Mouse (Mus musculus) ES-E14 (cell line): ENCODE results near the gene Phka2. TPM values are rescaled to one million over a fixed set of nuclear protein-coding genes. Genes with fewer than 3 reads are reported as not detected.

Experiments used
- DNase-seq: peaks from one replicate; pipeline ENCODE4 v3.0.0-alpha.2; 2013; ENCODE audit warnings: low read depth, low spot score
- H3K27ac ChIP-seq: 2 replicates; pipeline ENCODE4 v1.5.1; 2012; ENCODE audit warnings: low read depth, mild to moderate bottlenecking, low read length, moderate library complexity, mixed read lengths; ENCODE audit not compliant: poor library complexity, insufficient read depth, severe bottlenecking
- H3K36me3 ChIP-seq: 2 replicates; pipeline ENCODE4 v1.6.1; 2012; ENCODE audit warnings: mild to moderate bottlenecking, low read length, moderate library complexity, mixed read lengths; ENCODE audit not compliant: control insufficient read depth, poor library complexity, insufficient read depth, severe bottlenecking
- H3K4me1 ChIP-seq, 2 experiments: fragments of 150-350 bp in 1 of 2; sonication (generic) in 1 of 2; 2 replicates each; pipeline ENCODE4 v1.6.1; 2012; ENCODE audit warnings: low read length in 2 of 2, mild to moderate bottlenecking in 1 of 2, mixed read lengths in 1 of 2; ENCODE audit not compliant: control insufficient read depth in 2 of 2, insufficient read depth in 2 of 2, poor library complexity in 1 of 2
- H3K4me3 ChIP-seq, 2 experiments: fragments of 150-350 bp in 1 of 2; sonication (generic) in 1 of 2; 2 replicates each; pipeline ENCODE4 v1.5.1; 2012; ENCODE audit warnings: low read length in 2 of 2, low read depth in 1 of 2, mild to moderate bottlenecking in 1 of 2, mixed read lengths in 1 of 2; ENCODE audit not compliant: insufficient read depth in 1 of 2, poor library complexity in 1 of 2, severe bottlenecking in 1 of 2
- H3K9ac ChIP-seq: 2 replicates; pipeline ENCODE4 v1.6.1; 2012; ENCODE audit warnings: low read depth, mild to moderate bottlenecking, low read length, mixed read lengths; ENCODE audit not compliant: poor library complexity, insufficient read depth, severe bottlenecking
- H3K9me3 ChIP-seq: fragments of 150-350 bp; sonication (generic); 2 replicates; pipeline ENCODE4 v1.6.1; 2012; ENCODE audit warnings: low read depth, mild to moderate bottlenecking, low read length; ENCODE audit not compliant: control insufficient read depth, insufficient read depth
- CHD2 ChIP-seq: IDR thresholded peaks from 2 replicates; pipeline ENCODE4 v1.6.1; 2014; ENCODE audit warnings: mild to moderate bottlenecking, low read depth, low read length, inconsistent platforms
- HCFC1 ChIP-seq: IDR thresholded peaks from 2 replicates; pipeline ENCODE4 v1.6.1; 2012; ENCODE audit warnings: low read length, inconsistent platforms, borderline replicate concordance; ENCODE audit not compliant: insufficient read depth
- MAFK ChIP-seq: IDR thresholded peaks from 2 replicates; pipeline ENCODE4 v1.6.1; 2014; ENCODE audit warnings: mild to moderate bottlenecking, low read depth, low read length, inconsistent platforms; ENCODE audit not compliant: insufficient read depth
- ZC3H11A ChIP-seq: IDR thresholded peaks from 2 replicates; pipeline ENCODE4 v1.6.1; 2012; ENCODE audit warnings: low read depth, mild to moderate bottlenecking, inconsistent platforms, low read length, borderline replicate concordance
- ZNF384 ChIP-seq: IDR thresholded peaks from 2 replicates; pipeline ENCODE4 v1.6.1; 2012; ENCODE audit warnings: low read depth, low read length, inconsistent platforms
- in situ Hi-C, 2 experiments: fragments of 600-800 bp; cut with MboI; formaldehyde crosslinking; loops; one replicate each; pipeline ENCODE4 v1.15.1; 2025; ENCODE audit warnings: low sequenced_read_pairs in 2 of 2, inconsistent platforms in 1 of 2; ENCODE audit not compliant: unreplicated experiment in 2 of 2
- total RNA-seq: library from RNA; depleted of rRNA; stranded (reverse); fragments of 300-350 nt; gene quantifications from 2 replicates; pipeline ENCODE4 v1.2.3, GENCODE M21; 2012

Gene Phka2
- total RNA-seq, 1 experiment, result 10.8 TPM

GRCm38 (mm10) chrX:160601053-160601452 is 99.1 kb downstream of the Phka2 start:
- Histone ChIP-seq H3K4me1 (peaks cover 0 to 2% of the 10 kb centered on the region in 2 experiments; a peak in 1 of 4 replicates), H3K4me3 (no peak overlapping the region), H3K27ac (no peak overlapping the region), H3K9me3 (no peaks in the 10 kb centered on the region), H3K9ac (no peak overlapping the region), H3K36me3 (no peaks in the 10 kb centered on the region)
- in situ Hi-C loops, result loop anchor here in 1 of 2 experiments (25.0 kb wide), 1 partner anchor 414 kb away; no protein-coding TSS in a partner anchor
- DNase-seq, result no peak
- TF ChIP-seq ZC3H11A, result no peak
- TF ChIP-seq MAFK, result no peak
- TF ChIP-seq HCFC1, result no peak
- no peak for TF ChIP-seq CHD2
- TF ChIP-seq ZNF384, result no peak

- Histone ChIP-seq H3K9ac (no peak overlapping the region), H3K4me1 (peaks cover 0 to 2% of the 10 kb centered on the region in 2 experiments; a peak in 1 of 4 replicates)
- in situ Hi-C loops, result loop anchor here in 1 of 2 experiments (25.0 kb wide), 1 partner anchor 415 kb away; no protein-coding TSS in a partner anchor
Observed at GRCm38 (mm10) chrX:160602770-160603169, 100.8 kb downstream of the Phka2 start.

GRCm38 (mm10) chrX:160603316-160603715 is 101.3 kb downstream of the Phka2 start:
- no peak for DNase-seq
- H3K4me1 ChIP-seq, result peaks cover 0 to 2% of the 10 kb centered on the region in 2 experiments; a peak in 1 of 4 replicates
- H3K4me3 ChIP-seq, result no peak overlapping the region
- in situ Hi-C loops, result loop anchor here in 1 of 2 experiments (25.0 kb wide), 1 partner anchor 416 kb away; no protein-coding TSS in a partner anchor
- H3K9me3 ChIP-seq, result no peaks in the 10 kb centered on the region
- H3K27ac ChIP-seq, result no peak overlapping the region
- no peaks in the 10 kb centered on the region for H3K36me3 ChIP-seq
- H3K9ac ChIP-seq, result no peak overlapping the region
- TF ChIP-seq ZC3H11A (no peak), HCFC1 (no peak), ZNF384 (no peak), MAFK (no peak), CHD2 (no peak)

More at GRCm38 (mm10) chrX:160602770-160603169, 100.8 kb downstream of the Phka2 start:
- no peak for TF ChIP-seq MAFK
- TF ChIP-seq ZNF384, result no peak
- no peak for TF ChIP-seq CHD2
- TF ChIP-seq HCFC1, result no peak
- no peak for TF ChIP-seq ZC3H11A
- Histone ChIP-seq H3K27ac (no peak overlapping the region), H3K4me3 (no peak overlapping the region), H3K9me3 (no peaks in the 10 kb centered on the region), H3K36me3 (no peaks in the 10 kb centered on the region)
- no peak for DNase-seq

GRCm38 (mm10) chrX:160603981-160604541 is 102.1 kb downstream of the Phka2 start:
- H3K4me1 ChIP-seq, result peaks cover 0 to 2% of the 10 kb centered on the region in 2 experiments; a peak in 1 of 4 replicates
- no peaks in the 10 kb centered on the region for H3K9me3 ChIP-seq
- no peak overlapping the region for H3K9ac ChIP-seq
- DNase-seq, result no peak
- in situ Hi-C loops, result loop anchor here in 1 of 2 experiments (25.0 kb wide), 1 partner anchor 417 kb away; no protein-coding TSS in a partner anchor
- TF ChIP-seq CHD2 (no peak), MAFK (no peak), HCFC1 (no peak), ZC3H11A (no peak), ZNF384 (no peak)
- no peak overlapping the region for H3K4me3 ChIP-seq
- no peaks in the 10 kb centered on the region for H3K36me3 ChIP-seq
- no peak overlapping the region for H3K27ac ChIP-seq

- peak; percentile 50 for DNase-seq
- H3K9ac ChIP-seq, result no peak overlapping the region
- H3K4me3 ChIP-seq, result no peak overlapping the region
- no peaks in the 10 kb centered on the region for H3K4me1 ChIP-seq
- in situ Hi-C loops, result loop anchor here in 1 of 2 experiments (25.0 kb wide), 1 partner anchor 423 kb away; no protein-coding TSS in a partner anchor
- H3K9me3 ChIP-seq, result no peaks in the 10 kb centered on the region
- H3K27ac ChIP-seq, result no peak overlapping the region
- no peaks in the 10 kb centered on the region for H3K36me3 ChIP-seq
- TF ChIP-seq ZNF384, result no peak
- TF ChIP-seq MAFK, result no peak
- TF ChIP-seq ZC3H11A, result no peak; the same call in 1 of the 2 replicates
- TF ChIP-seq CHD2, result no peak
- TF ChIP-seq HCFC1, result no peak
Observed at GRCm38 (mm10) chrX:160609849-160610248, 107.9 kb downstream of the Phka2 start.
